Mouse (Mus musculus) midbrain, embryonic 12.5 days (tissue): Measurements from ENCODE around the gene Paqr9. TPM values are rescaled to one million over a fixed set of nuclear protein-coding genes. Genes with fewer than 3 reads are reported as not detected.

Source experiments
- ATAC-seq: fragments of 200-750 bp; cut with Nextera tagmentation; 2 replicates; pipeline ENCODE4 v1.8.0; 2017; ENCODE audit warnings: low read depth, moderate TSS enrichment, moderate library complexity; ENCODE audit not compliant: low FRiP score
- H3K27ac ChIP-seq: fragments of 300-500 bp; sonication (generic); replicated peaks from 2 replicates; pipeline ENCODE4 v1.5.1; 2016; ENCODE audit warnings: mild to moderate bottlenecking
- H3K27me3 ChIP-seq: fragments of 300-500 bp; sonication (generic); 2 replicates; pipeline ENCODE4 v1.6.1; 2016; ENCODE audit warnings: mild to moderate bottlenecking
- H3K36me3 ChIP-seq: fragments of 300-500 bp; sonication (generic); 2 replicates; pipeline ENCODE4 v1.6.1; 2016
- H3K4me1 ChIP-seq: fragments of 300-500 bp; sonication (generic); 2 replicates; pipeline ENCODE4 v1.6.1; 2016
- H3K4me2 ChIP-seq: fragments of 300-500 bp; sonication (generic); replicated peaks from 2 replicates; pipeline ENCODE4 v1.6.1; 2016; ENCODE audit warnings: mild to moderate bottlenecking, moderate library complexity
- H3K4me3 ChIP-seq: fragments of 300-500 bp; sonication (generic); 2 replicates; pipeline ENCODE4 v1.5.1; 2016; ENCODE audit warnings: mild to moderate bottlenecking
- H3K9ac ChIP-seq: fragments of 300-500 bp; sonication (generic); replicated peaks from 2 replicates; pipeline ENCODE4 v1.6.1; 2016; ENCODE audit warnings: mild to moderate bottlenecking, moderate library complexity
- H3K9me3 ChIP-seq: fragments of 300-500 bp; sonication (generic); 2 replicates; pipeline ENCODE4 v1.6.1; 2016; ENCODE audit warnings: mild to moderate bottlenecking
- WGBS: fragments of 180-500 bp; shearing (Covaris S2); methylation state at CpG from one replicate; pipeline ENCODE4 v1.1.7; 2016; 5-methylcytosine and 5-hydroxymethylcytosine counted together
- polyA plus RNA-seq: library from polyadenylated mRNA; unstranded; fragments of >200 nt; fragmentation: Nextera tagmentation; extraction: Ambion mirVana; gene quantifications from 2 replicates; pipeline ENCODE4 v1.2.1, GENCODE M21; 2016

Gene Paqr9
- polyA plus RNA-seq, 1 experiment from 2014 or later: 0.64 TPM

- 88% methylated on average over 5 of the region's 5 CpGs for WGBS
- no peak overlapping the region for H3K9ac ChIP-seq
- H3K4me2 ChIP-seq: no peak overlapping the region
- no peaks in the 10 kb centered on the region for H3K36me3 ChIP-seq
- H3K9me3 ChIP-seq: no peaks in the 10 kb centered on the region
- H3K4me1 ChIP-seq: peaks cover 4% of the 10 kb centered on the region; the same call in 1 of the 2 replicates
- no peak overlapping the region for H3K27ac ChIP-seq
- H3K4me3 ChIP-seq: no peak overlapping the region
- ATAC-seq: no peak
- H3K27me3 ChIP-seq: peaks cover under 1% of the 10 kb centered on the region; the same call in 1 of the 2 replicates
Measured at GRCm38 (mm10) chr9:95569249-95569648, 9.8 kb downstream of the Paqr9 start.

GRCm38 (mm10) chr9:95569966-95570365 is 10.5 kb downstream of the Paqr9 start:
- Histone ChIP-seq H3K27me3 (no peaks in the 10 kb centered on the region; the same call in 1 of the 2 replicates), H3K9me3 (no peaks in the 10 kb centered on the region), H3K4me3 (no peak overlapping the region), H3K36me3 (no peaks in the 10 kb centered on the region), H3K27ac (no peak overlapping the region), H3K4me2 (no peak overlapping the region), H3K4me1 (peaks cover 4% of the 10 kb centered on the region; the same call in 1 of the 2 replicates), H3K9ac (no peak overlapping the region)
- ATAC-seq: no peak
- 85% methylated on average over 5 of the region's 5 CpGs for WGBS

GRCm38 (mm10) chr9:95570604-95571003 is 11.1 kb downstream of the Paqr9 start:
- Histone ChIP-seq H3K36me3 (no peaks in the 10 kb centered on the region), H3K27ac (no peak overlapping the region), H3K27me3 (no peaks in the 10 kb centered on the region; the same call in 1 of the 2 replicates), H3K4me1 (peaks cover 4% of the 10 kb centered on the region; the same call in 1 of the 2 replicates), H3K4me2 (no peak overlapping the region), H3K9ac (no peak overlapping the region), H3K9me3 (no peaks in the 10 kb centered on the region), H3K4me3 (no peak overlapping the region)
- no peak for ATAC-seq
- 87% methylated on average over 4 of the region's 4 CpGs for WGBS

GRCm38 (mm10) chr9:95571494-95571893 is 12.0 kb downstream of the Paqr9 start:
- Histone ChIP-seq H3K27me3 (no peaks in the 10 kb centered on the region), H3K9ac (no peak overlapping the region), H3K4me1 (peaks cover 4% of the 10 kb centered on the region; the same call in 1 of the 2 replicates), H3K4me3 (no peak overlapping the region), H3K27ac (no peak overlapping the region), H3K4me2 (no peak overlapping the region), H3K36me3 (no peaks in the 10 kb centered on the region), H3K9me3 (no peaks in the 10 kb centered on the region)
- 81% methylated on average over 4 of the region's 4 CpGs for WGBS
- no peak for ATAC-seq

GRCm38 (mm10) chr9:95572558-95572957 is 13.1 kb downstream of the Paqr9 start:
- no peak overlapping the region for H3K4me3 ChIP-seq
- H3K27me3 ChIP-seq: no peaks in the 10 kb centered on the region
- no peaks in the 10 kb centered on the region for H3K36me3 ChIP-seq
- no peaks in the 10 kb centered on the region for H3K9me3 ChIP-seq
- H3K4me1 ChIP-seq: no peaks in the 10 kb centered on the region
- no peak overlapping the region for H3K4me2 ChIP-seq
- no peak overlapping the region for H3K9ac ChIP-seq
- H3K27ac ChIP-seq: no peak overlapping the region
- 78% methylated on average over 5 of the region's 5 CpGs for WGBS
- ATAC-seq: no peak

GRCm38 (mm10) chr9:95574116-95574515 is 14.7 kb downstream of the Paqr9 start:
- H3K27ac ChIP-seq: no peak overlapping the region
- WGBS: 89% methylated on average over 4 of the region's 4 CpGs
- H3K36me3 ChIP-seq: no peaks in the 10 kb centered on the region
- H3K9me3 ChIP-seq: no peaks in the 10 kb centered on the region
- no peaks in the 10 kb centered on the region for H3K4me1 ChIP-seq
- no peak overlapping the region for H3K4me2 ChIP-seq
- ATAC-seq: no peak
- H3K27me3 ChIP-seq: no peaks in the 10 kb centered on the region
- no peak overlapping the region for H3K4me3 ChIP-seq
- H3K9ac ChIP-seq: no peak overlapping the region

GRCm38 (mm10) chr9:95577502-95577901 is 18.0 kb downstream of the Paqr9 start:
- Histone ChIP-seq H3K36me3 (no peaks in the 10 kb centered on the region), H3K4me1 (peaks cover 5% of the 10 kb centered on the region), H3K27ac (no peak overlapping the region), H3K9ac (no peak overlapping the region), H3K27me3 (peaks cover 14% of the 10 kb centered on the region), H3K4me3 (no peak overlapping the region), H3K9me3 (no peaks in the 10 kb centered on the region), H3K4me2 (no peak overlapping the region)
- 96% methylated on average over 6 of the region's 6 CpGs for WGBS
- no peak for ATAC-seq

- H3K27ac ChIP-seq: no peak overlapping the region
- peaks cover 6% of the 10 kb centered on the region for H3K4me1 ChIP-seq
- H3K27me3 ChIP-seq: peaks cover 14% of the 10 kb centered on the region
- H3K9me3 ChIP-seq: no peaks in the 10 kb centered on the region
- H3K9ac ChIP-seq: no peak overlapping the region
- no peak overlapping the region for H3K4me3 ChIP-seq
- H3K4me2 ChIP-seq: no peak overlapping the region
- no peak for ATAC-seq
- H3K36me3 ChIP-seq: no peaks in the 10 kb centered on the region
- 87% methylated on average over 5 of the region's 5 CpGs for WGBS
Measured at GRCm38 (mm10) chr9:95578366-95578895, 19.0 kb downstream of the Paqr9 start.

GRCm38 (mm10) chr9:95581021-95581757 is 21.7 kb downstream of the Paqr9 start:
- Histone ChIP-seq H3K9ac (no peak overlapping the region), H3K4me1 (peaks cover 6% of the 10 kb centered on the region), H3K9me3 (no peaks in the 10 kb centered on the region; the same call in 1 of the 2 replicates), H3K27ac (no peak overlapping the region), H3K4me3 (no peak overlapping the region), H3K36me3 (no peaks in the 10 kb centered on the region), H3K4me2 (no peak overlapping the region), H3K27me3 (peaks cover 17% of the 10 kb centered on the region)
- no peak for ATAC-seq
- WGBS: 46% methylated on average over 16 of the region's 16 CpGs

- Histone ChIP-seq H3K4me2 (peak overlapping the region; percentile 51), H3K9ac (no peak overlapping the region; the same call in 1 of the 2 replicates), H3K4me1 (peaks cover 6% of the 10 kb centered on the region), H3K4me3 (peak overlapping the region; percentile 34), H3K27me3 (peaks cover 17% of the 10 kb centered on the region), H3K9me3 (no peaks in the 10 kb centered on the region; the same call in 1 of the 2 replicates), H3K36me3 (no peaks in the 10 kb centered on the region), H3K27ac (no peak overlapping the region)
- peak; percentile 30; the same call in 1 of the 2 replicates for ATAC-seq
- WGBS: 7% methylated on average over 20 of the region's 20 CpGs
Measured at GRCm38 (mm10) chr9:95581758-95582515, 22.5 kb downstream of the Paqr9 start.

- Histone ChIP-seq H3K4me1 (peaks cover 6% of the 10 kb centered on the region), H3K4me3 (peak overlapping the region; percentile 34), H3K4me2 (peak overlapping the region; percentile 51), H3K27me3 (peaks cover 17% of the 10 kb centered on the region), H3K9ac (no peak overlapping the region), H3K36me3 (no peaks in the 10 kb centered on the region), H3K9me3 (no peaks in the 10 kb centered on the region; the same call in 1 of the 2 replicates), H3K27ac (no peak overlapping the region)
- no peak for ATAC-seq
- WGBS: 4% methylated on average over 8 of the region's 8 CpGs
Measured at GRCm38 (mm10) chr9:95582555-95582954, 23.1 kb downstream of the Paqr9 start.

GRCm38 (mm10) chr9:95586046-95586445 is 26.6 kb downstream of the Paqr9 start:
- WGBS: 87% methylated on average over 5 of the region's 5 CpGs

More at GRCm38 (mm10) chr9:95586046-95586445, 26.6 kb downstream of the Paqr9 start:
- H3K9ac ChIP-seq: no peak overlapping the region
- no peak overlapping the region for H3K4me2 ChIP-seq
- peaks cover 15% of the 10 kb centered on the region for H3K27me3 ChIP-seq
- no peak overlapping the region for H3K4me3 ChIP-seq
- no peak for ATAC-seq
- H3K27ac ChIP-seq: no peak overlapping the region
- H3K4me1 ChIP-seq: peaks cover 6% of the 10 kb centered on the region
- no peaks in the 10 kb centered on the region; the same call in 1 of the 2 replicates for H3K9me3 ChIP-seq
- no peaks in the 10 kb centered on the region for H3K36me3 ChIP-seq
